Mouse (Mus musculus): ENCODE measurements around the gene Atp2a2. TPM values are rescaled to one million over a fixed set of nuclear protein-coding genes. Genes with fewer than 3 reads are reported as not detected.
"Not testable (repeated sequence)": the region's sequence is repeated elsewhere in the genome, so short reads cannot be mapped to it uniquely, and the experiment has no call there.

Atp2a2 gene
- polyA plus RNA-seq, 1 experiment, result 23.7 TPM

DNA sequence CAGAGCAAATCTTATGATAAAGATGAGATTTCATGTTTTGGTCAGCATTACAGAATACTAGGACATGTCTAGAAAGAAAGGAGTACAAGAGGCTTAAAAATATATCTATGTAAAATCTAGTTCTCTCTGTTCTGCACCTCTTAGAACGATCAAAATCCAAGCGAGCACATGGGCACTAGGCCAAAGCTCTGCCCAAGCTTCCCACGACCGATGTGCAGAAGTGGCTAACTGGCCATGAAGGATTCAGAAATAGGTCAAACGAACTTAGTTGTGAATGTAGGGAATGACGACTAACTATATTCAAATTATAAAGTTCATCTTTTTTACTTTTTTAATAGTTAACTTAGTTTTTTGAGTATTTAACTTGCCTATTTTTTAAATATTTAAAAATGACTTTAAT, 14.2 kb downstream of the Atp2a2 start:
- no peak overlapping the region for H3K4me3 ChIP-seq (ENCODE audit: extremely low read depth, insufficient read depth, insufficient read length)
- no peak for DNase-seq (ENCODE audit: low read depth in 1 of 2, low spot score in 2 of 2)
- 86% methylated on average over 6 of the region's 6 CpGs for WGBS

DNA sequence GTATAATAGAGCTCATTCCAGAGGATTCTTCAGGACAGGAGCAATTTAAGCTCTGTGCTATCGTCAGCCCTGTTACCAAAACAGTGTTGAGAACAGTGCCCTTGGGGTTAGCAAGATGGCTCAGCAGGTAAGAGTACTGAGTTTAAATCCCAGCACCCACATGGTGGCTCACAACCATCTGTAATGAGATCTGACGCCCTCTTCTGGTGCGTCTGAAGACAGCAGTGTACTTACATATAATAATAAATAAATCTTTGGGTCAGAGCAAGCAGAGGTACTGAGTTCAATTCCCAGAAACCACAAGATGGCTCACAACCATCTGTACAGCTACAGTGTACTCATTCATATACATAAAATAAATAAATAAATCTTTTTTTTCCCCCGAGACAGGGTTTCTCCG, 15.8 kb downstream of the Atp2a2 start:
- not testable (repeated sequence) for H3K4me3 ChIP-seq (ENCODE audit: extremely low read depth, insufficient read depth, insufficient read length); DNase-seq (ENCODE audit: low read depth in 1 of 2, low spot score in 2 of 2); H3K27ac ChIP-seq (ENCODE audit: insufficient read depth, low read length); H3K4me1 ChIP-seq (ENCODE audit: control insufficient read depth, insufficient read depth, insufficient read length); H3K27me3 ChIP-seq (ENCODE audit: control insufficient read depth, insufficient read depth, low read length)
- WGBS, result 92% methylated on average over 5 of the region's 5 CpGs
- H3K36me3 ChIP-seq (ENCODE audit: control insufficient read depth, insufficient read depth, low read length), result peaks cover 30% of the 10 kb centered on the region

More for the DNA sequence above, 14.2 kb downstream of the Atp2a2 start:
- no peaks in the 10 kb centered on the region for H3K27me3 ChIP-seq (ENCODE audit: control insufficient read depth, insufficient read depth, low read length)
- no peak for TF ChIP-seq POLR2A (IDR thresholded peaks at IDR 0.05; ENCODE audit: low read depth, low read length)
- no peak for TF ChIP-seq CTCF (IDR thresholded peaks at IDR 0.05; ENCODE audit: extremely low read depth, insufficient read depth, insufficient read length, insufficient replicate concordance)
- H3K27ac ChIP-seq (ENCODE audit: insufficient read depth, low read length), result no peak overlapping the region
- peaks cover 29% of the 10 kb centered on the region for H3K36me3 ChIP-seq (ENCODE audit: control insufficient read depth, insufficient read depth, low read length)
- H3K4me1 ChIP-seq (ENCODE audit: control insufficient read depth, insufficient read depth, insufficient read length), result no peaks in the 10 kb centered on the region

DNA sequence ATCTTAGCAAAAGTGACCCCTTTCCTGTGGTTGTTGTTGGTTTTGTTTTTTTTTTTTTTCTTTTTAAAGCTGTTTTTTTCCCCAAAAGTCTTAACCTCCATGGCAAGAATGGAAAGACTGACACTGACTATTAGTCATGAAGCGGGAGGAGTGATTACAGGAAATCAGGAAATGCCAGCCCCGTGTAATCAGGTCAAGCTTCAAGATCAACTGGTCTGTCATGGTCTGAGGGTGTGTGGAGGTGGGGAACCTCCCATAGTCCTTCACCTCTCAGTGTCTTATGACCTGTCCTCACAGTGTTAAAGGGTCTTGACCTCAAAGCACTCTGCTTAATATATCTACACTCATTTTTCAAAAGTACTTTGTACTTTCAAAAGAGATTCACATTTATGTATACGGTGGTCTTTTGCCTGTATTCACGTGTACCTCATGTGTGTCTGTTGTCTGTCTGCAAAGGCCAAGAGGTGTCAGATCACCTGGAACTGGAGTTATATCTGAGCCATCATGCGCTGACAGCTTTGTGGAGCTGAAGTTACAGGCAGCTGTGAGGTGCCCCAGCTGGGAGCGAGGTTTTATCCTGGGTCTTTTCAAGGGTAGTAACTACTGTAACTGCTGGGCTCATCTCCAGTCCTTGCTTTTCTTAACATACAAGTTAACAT, 19.2 kb downstream of the Atp2a2 start:
- Histone ChIP-seq H3K27ac (ENCODE audit: insufficient read depth, low read length) (no peak overlapping the region), H3K4me1 (ENCODE audit: control insufficient read depth, insufficient read depth, insufficient read length) (no peaks in the 10 kb centered on the region), H3K36me3 (ENCODE audit: control insufficient read depth, insufficient read depth, low read length) (peaks cover 23% of the 10 kb centered on the region), H3K27me3 (ENCODE audit: control insufficient read depth, insufficient read depth, low read length) (no peaks in the 10 kb centered on the region), H3K4me3 (ENCODE audit: extremely low read depth, insufficient read depth, insufficient read length) (no peak overlapping the region)
- 87% methylated on average over 6 of the region's 6 CpGs for WGBS
- no peak for DNase-seq (ENCODE audit: low read depth in 1 of 2, low spot score in 2 of 2)
- no peak for TF ChIP-seq POLR2A (IDR thresholded peaks at IDR 0.05; ENCODE audit: low read depth, low read length)
- TF ChIP-seq CTCF (IDR thresholded peaks at IDR 0.05; ENCODE audit: extremely low read depth, insufficient read depth, insufficient read length, insufficient replicate concordance), result no peak

DNA sequence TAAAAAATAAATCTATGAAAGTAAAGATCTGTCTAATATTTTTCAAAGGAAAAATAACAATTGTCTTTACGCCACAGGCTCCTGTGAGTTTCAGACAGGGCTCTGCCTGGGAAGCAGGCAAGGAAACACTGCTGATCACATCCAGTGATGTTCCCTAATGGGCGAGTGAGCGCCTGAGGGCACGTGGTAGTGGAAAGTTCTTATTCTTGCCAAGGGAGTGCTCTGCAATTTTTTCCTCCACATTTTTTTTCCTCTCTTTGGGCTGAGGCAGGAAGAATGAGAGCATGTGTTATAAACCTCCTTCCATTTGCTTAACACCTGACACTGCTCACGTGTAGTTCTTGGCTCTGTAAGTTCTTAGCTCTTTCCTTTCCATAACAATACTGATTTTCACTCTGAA, 20.2 kb downstream of the Atp2a2 start:
- no peak for DNase-seq (ENCODE audit: low read depth in 1 of 2, low spot score in 2 of 2)
- TF ChIP-seq CTCF (IDR thresholded peaks at IDR 0.05; ENCODE audit: extremely low read depth, insufficient read depth, insufficient read length, insufficient replicate concordance) (no peak), POLR2A (IDR thresholded peaks at IDR 0.05; ENCODE audit: low read depth, low read length) (no peak)
- 86% methylated on average over 5 of the region's 5 CpGs for WGBS
- no peaks in the 10 kb centered on the region for H3K27me3 ChIP-seq (ENCODE audit: control insufficient read depth, insufficient read depth, low read length)
- H3K4me1 ChIP-seq (ENCODE audit: control insufficient read depth, insufficient read depth, insufficient read length), result no peaks in the 10 kb centered on the region
- H3K36me3 ChIP-seq (ENCODE audit: control insufficient read depth, insufficient read depth, low read length), result peaks cover 23% of the 10 kb centered on the region
- no peak overlapping the region for H3K27ac ChIP-seq (ENCODE audit: insufficient read depth, low read length)
- no peak overlapping the region for H3K4me3 ChIP-seq (ENCODE audit: extremely low read depth, insufficient read depth, insufficient read length)

DNA sequence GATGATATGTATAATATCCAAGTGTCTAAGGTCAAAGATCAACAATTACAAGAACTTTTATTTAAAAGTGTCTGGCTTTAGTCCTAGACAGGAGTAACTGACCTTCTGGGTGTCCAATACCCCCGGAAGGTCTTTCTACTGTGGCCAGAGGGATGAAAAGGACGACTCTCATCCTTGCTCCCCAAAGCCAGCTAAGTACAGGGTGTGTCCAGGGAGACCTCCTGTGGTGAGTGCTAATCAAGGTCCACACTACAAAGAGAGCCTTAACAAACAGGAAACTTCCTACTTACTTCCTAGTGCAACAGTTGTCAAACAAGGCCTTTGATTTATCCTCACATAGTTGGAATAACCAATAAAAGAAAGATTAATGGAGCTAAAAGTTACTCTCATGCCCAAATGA, 22.9 kb downstream of the Atp2a2 start:
- Histone ChIP-seq H3K27me3 (ENCODE audit: control insufficient read depth, insufficient read depth, low read length) (no peaks in the 10 kb centered on the region), H3K36me3 (ENCODE audit: control insufficient read depth, insufficient read depth, low read length) (peaks cover 13% of the 10 kb centered on the region), H3K4me3 (ENCODE audit: extremely low read depth, insufficient read depth, insufficient read length) (no peak overlapping the region), H3K27ac (ENCODE audit: insufficient read depth, low read length) (no peak overlapping the region), H3K4me1 (ENCODE audit: control insufficient read depth, insufficient read depth, insufficient read length) (no peaks in the 10 kb centered on the region)
- DNase-seq (ENCODE audit: low read depth in 1 of 2, low spot score in 2 of 2), result no peak
- WGBS, result 94% methylated on average over 2 of the region's 2 CpGs
- TF ChIP-seq POLR2A (IDR thresholded peaks at IDR 0.05; ENCODE audit: low read depth, low read length) (no peak), CTCF (IDR thresholded peaks at IDR 0.05; ENCODE audit: extremely low read depth, insufficient read depth, insufficient read length, insufficient replicate concordance) (no peak)

DNA sequence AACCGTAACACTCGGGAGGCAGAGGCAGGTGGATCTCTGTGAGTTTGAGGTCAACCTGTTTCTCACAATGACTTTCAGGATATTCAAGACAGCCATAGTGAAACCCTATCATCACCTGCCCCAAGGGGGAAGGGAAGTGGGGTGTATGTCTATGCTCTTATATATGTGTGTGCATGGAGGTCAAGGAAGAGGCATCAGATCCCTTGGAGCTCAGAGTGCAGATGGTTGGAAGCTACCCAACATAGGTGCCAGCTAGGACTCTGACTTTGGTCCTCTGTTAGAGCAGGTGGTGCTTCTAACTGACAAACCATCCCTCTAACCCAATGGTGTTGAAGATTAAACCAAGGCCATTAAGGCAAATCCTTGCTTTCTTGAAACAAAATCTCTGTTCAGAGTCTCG, 24.5 kb downstream of the Atp2a2 start:
- 89% methylated on average over 3 of the region's 3 CpGs for WGBS
- Histone ChIP-seq H3K4me1 (ENCODE audit: control insufficient read depth, insufficient read depth, insufficient read length) (no peaks in the 10 kb centered on the region), H3K27ac (ENCODE audit: insufficient read depth, low read length) (no peak overlapping the region), H3K27me3 (ENCODE audit: control insufficient read depth, insufficient read depth, low read length) (no peaks in the 10 kb centered on the region), H3K4me3 (ENCODE audit: extremely low read depth, insufficient read depth, insufficient read length) (no peak overlapping the region), H3K36me3 (ENCODE audit: control insufficient read depth, insufficient read depth, low read length) (peaks cover 14% of the 10 kb centered on the region)
- TF ChIP-seq POLR2A (IDR thresholded peaks at IDR 0.05; ENCODE audit: low read depth, low read length), result no peak
- TF ChIP-seq CTCF (IDR thresholded peaks at IDR 0.05; ENCODE audit: extremely low read depth, insufficient read depth, insufficient read length, insufficient replicate concordance), result no peak
- DNase-seq (ENCODE audit: low read depth in 1 of 2, low spot score in 2 of 2), result no peak

DNA sequence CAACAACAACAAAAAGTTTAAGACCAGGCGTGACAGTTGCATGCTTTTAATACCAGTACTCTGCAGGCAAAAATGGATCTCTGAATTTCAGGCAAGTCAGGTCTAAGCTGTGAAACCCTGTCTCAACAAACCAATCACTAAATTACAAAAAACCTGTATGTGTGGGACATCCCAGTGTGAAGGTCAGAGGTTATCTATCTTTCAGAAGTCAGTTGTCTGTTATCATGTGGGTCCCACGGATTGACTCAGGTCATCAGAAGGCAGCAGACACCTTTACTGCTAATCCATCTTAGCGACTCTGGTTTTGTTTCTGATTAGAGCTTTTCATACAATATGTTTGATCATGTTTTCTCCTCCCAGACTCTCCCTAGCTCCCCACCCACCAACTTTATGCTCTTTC, 25.9 kb downstream of the Atp2a2 start:
- no peaks in the 10 kb centered on the region for H3K4me1 ChIP-seq (ENCODE audit: control insufficient read depth, insufficient read depth, insufficient read length)
- H3K27me3 ChIP-seq (ENCODE audit: control insufficient read depth, insufficient read depth, low read length), result no peaks in the 10 kb centered on the region
- no peak overlapping the region for H3K27ac ChIP-seq (ENCODE audit: insufficient read depth, low read length)
- H3K4me3 ChIP-seq (ENCODE audit: extremely low read depth, insufficient read depth, insufficient read length), result no peak overlapping the region
- no peak for DNase-seq (ENCODE audit: low read depth in 1 of 2, low spot score in 2 of 2)
- peaks cover 16% of the 10 kb centered on the region for H3K36me3 ChIP-seq (ENCODE audit: control insufficient read depth, insufficient read depth, low read length)
- 82% methylated on average over 3 of the region's 3 CpGs for WGBS
- no peak for TF ChIP-seq POLR2A (IDR thresholded peaks at IDR 0.05; ENCODE audit: low read depth, low read length)

All from spleen, adult 2 months (tissue).